Mouse (Mus musculus) adrenal gland, postnatal 10 days (tissue): ENCODE data around the gene Dek. TPM values are rescaled to one million over a fixed set of nuclear protein-coding genes. Genes with fewer than 3 reads are reported as not detected.
A peak's percentile ranks its signal among the peaks of the same experiment; 100 is the strongest.

Experiments used
- DNase-seq: peaks from one replicate; pipeline ENCODE4 v3.0.0; 2021; ENCODE audit warnings: mixed read lengths
- total RNA-seq, 2 experiments: library from RNA; stranded (reverse); gene quantifications; 2 replicates each; pipeline ENCODE4 v1.2.3; 2021

The Dek gene
- total RNA-seq, 2 experiments from 2014 or later = 74.0 to 84.1 TPM

DNA sequence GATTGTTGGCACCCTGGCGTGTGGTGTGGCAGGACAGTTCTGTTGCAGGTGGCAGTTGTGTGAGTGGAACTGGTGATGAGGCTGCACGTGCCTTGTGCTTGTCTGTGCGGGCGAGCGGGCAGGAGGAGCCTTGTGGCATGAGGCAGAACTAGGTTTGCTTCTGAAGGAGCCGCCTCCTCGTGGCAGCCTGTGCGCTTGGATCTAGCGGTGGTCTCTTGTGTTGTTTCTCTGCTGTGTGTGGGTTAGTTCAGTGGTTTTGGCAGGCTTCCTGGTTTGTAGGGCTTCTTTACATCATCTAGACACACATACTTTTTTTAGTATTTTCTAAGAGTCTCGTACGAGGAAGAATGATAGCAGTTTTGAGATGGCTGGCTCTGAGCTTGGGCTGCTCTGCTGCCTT is 49.9 kb downstream of the Dek start:
- no peak for DNase-seq

DNA sequence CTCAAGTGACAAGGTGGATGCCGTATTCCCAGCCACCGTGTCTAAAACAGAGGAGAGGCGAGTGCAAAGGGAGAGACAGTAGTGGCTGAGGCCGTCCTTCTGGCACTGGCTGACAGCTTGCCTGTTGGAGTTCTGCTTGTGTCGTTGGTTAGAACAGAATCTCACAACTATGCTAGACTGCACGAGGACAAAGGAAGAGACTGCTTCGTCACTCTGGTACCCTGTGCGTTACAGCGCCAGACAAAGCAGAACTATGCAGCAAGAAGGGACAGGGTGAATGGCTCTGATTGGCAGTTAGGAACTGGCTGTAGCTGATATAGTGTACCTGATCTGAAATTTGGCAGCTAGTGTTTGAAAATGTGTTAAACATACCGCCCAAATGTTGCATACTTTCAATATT is 52.0 kb downstream of the Dek start:
- no peak for DNase-seq

DNA sequence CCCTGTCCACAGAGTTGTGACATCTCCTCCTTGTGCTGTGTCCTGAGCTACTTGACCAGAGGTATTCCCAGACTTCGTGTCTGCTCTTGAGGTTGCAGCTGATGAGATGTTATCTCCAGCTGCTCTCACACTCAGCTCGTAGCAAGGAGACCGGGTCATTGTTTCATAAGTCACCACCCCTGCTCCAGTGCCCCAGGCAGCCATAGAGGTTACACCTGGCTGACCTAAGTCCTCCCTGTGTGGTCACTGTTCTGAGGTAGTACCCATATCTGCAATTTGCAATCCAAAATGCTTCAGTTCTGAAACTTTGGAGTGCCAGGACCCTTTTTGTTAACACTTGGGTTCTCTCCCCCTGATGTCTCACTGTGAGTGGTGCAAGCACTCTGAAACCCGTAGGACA is 56.0 kb downstream of the Dek start:
- DNase-seq = no peak

DNA sequence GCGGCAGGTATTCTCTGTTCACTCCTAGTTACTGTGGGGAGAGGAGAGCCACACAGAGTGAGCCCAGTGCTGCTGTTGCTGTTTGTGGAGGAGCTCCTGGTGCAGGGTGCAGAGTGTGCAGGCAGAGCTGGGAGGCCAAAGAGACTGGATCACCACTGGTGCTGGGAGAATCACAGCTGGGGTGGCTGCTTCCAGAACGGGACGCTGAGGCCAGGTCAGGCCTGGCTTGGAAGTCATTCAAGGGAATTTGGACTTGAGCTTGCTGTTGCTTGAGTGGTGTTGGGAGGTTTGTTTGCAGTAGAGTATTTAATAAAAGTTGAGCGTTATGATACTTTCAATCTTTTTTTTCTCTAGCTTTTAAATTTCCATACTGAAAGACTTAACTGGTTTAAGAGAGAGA is 58.0 kb downstream of the Dek start:
- DNase-seq = peak; percentile 18

DNA sequence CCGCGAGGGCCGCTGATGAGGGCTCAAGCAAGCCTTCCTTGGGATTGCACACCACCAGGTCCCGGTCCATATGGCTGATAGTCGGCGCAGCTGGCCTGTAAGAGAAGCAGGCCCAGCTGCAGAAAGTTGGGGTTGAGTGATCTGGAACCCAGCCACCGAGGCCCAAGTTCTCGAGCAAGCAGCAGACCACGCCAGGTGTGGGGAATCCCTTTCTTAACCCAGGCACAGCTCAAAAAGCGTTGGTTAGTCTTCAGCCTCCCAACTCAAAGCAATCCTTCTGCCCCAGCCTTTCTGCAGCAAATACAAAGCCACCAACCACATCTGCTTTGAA is 61.4 kb downstream of the Dek start, which contains the start of gene Tpmt:
Tpmt (minus strand) TSS at position 121 of the 331 bp plus-strand sequence.
- DNase-seq = no peak

DNA sequence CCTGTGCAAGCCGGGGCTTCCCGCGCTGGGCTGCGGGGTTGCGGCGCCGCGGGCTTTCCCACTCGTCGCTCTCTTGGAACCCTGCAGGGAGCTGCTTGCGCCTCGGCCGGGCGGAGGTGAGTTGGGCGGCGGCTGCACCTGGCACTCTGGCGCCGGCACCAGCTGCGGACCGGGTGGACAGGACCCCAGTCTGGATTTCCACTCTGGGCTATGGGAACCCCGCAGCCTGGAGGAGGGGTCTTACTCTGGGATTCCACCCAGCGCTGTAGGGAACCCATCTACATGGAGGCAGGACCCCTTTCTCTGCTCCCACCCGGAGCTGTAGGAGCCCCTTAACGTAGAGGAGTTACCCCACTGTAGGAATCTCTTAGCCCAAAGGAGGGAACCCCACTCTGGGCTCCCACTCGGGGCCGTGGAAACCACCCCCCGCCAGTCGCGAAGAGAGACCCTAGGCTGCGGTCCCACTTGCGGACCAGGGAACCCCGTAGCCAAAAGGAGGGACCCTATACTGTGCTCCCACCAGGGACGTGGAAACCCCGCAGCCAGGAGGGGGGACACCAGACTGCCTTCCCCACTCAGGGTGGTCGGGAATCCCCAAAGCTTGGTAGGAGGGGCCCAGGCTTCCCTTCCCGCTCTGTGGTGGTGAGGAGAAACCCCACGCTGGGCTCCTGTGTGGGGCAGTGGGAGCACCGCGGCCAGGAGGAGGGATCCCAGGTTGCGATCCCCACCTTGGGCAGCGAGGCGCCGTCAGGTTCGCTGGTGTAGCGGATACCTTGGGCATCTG is 62.0 kb downstream of the Dek start:
- DNase-seq = peak; percentile 34

DNA sequence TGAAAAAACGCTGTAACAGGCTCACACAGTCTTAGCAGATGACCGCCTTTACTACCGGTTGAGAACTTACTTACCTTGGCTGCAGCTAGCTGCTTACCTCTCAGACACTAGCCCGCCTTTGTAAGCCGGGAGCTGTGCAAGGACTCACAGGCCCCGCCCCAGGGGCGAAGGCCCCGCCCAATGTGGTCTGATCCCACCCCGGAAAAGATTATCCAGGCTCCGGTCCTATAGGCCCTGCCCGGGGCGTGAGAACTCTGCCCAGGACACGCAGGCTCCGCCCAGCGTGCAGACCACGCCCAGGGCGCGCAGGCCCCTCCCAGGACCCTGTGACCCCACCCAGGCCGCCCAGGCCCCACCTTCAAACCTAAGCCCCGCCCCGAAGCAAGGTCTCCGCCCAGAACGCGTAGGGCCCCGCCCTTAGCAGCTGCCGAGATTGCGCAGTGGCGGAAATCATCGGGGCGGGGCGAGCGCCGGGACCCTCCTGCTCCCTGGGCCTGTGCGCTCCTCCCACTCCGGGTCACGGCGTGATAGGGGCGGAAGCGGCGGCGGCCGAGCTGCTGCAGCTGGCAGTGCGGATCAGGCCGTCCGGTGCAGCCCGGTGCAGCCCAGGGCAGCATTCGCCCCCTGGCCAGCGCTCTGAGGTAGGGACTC is 62.8 kb downstream of the Dek start, which contains the start of gene Kdm1b:
Kdm1b (plus strand) TSS at position 470 of the 651 bp plus-strand sequence.
- DNase-seq = peak; percentile 100

DNA sequence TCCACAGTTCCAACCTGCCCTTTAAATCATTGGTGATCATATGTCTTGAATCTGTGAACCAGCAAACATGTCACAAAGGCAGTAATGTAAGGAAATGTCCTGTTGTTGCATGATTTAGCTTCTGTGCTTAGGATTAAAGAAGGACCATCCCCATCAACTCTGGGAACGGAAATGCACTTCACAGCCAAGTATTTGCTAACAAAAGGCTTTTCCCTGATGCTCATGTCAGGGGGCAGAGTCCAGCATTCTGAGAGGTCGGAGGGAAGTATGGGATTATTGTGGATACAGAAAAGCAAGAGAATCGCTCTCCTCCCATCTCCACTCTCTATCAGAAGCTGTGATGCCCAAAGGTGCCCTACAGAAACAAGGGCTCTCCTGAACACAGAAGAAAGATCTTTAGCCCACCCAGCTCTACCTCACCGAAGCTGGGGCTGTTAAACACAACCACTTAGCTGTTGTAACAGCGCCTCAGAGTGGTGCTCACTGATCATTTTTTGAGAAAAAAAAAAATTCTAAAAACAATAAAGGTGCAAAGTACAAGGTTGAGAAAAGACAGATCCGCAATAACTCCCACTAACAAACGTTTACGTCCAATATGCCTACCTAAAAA is 63.9 kb downstream of the Dek start:
- DNase-seq = no peak

DNA sequence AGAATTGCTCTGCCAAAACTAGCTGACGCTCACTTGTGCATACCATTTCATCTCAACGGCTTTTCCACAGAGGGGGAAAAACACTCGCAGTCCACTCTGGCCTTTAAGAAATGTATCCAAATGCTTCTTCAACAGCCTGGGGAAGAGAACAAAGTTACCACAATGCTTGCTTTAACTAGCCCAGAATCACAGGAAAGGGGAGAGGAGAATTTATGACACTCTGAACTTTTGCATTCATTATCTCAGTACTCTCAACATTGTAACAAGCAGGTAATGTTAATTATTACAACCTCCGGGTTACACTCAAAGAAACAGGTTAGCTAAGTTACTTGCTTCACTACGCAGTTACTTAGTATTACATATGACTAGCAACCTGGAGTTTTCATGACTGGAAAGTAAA is 65.9 kb downstream of the Dek start:
- DNase-seq = no peak

DNA sequence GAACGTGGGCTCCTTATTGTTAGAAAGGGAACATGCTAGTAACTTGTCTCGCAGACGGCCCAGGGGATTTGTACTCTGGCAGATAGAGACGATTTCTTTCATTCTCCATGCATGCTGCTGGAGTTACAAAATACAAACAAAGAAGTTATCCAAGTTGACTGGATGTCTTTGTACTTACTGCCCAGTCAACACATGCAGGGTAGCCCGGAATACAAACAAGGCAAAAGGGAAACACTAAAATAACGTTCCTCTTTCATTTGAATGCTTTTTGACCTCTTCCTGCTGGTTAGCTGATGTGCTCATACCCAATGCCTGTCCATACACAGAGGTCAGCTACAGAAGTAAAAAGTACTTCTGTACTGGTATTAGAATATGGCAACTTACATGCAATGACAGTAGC is 68.1 kb downstream of the Dek start:
- no peak for DNase-seq

Other genes starting within 250 kb of the Dek start
- gene Kif13a, start 176.3 kb downstream of the Dek start, total RNA-seq = 10 to 100 TPM; 29.3 to 38.6 TPM
- 1 to 10 TPM; 3.1 to 5.0 TPM for gene Nhlrc1, start 91.4 kb downstream of the Dek start, total RNA-seq
- gene Kdm1b, start 62.7 kb downstream of the Dek start, total RNA-seq = 1 to 10 TPM; 9.5 to 9.9 TPM
- gene Tpmt, start 61.5 kb downstream of the Dek start, total RNA-seq = 10 to 100 TPM; 17.4 to 24.1 TPM
- 10 to 100 TPM; 10.1 to 13.7 TPM for gene Rnf144b, start 16.5 kb upstream of the Dek start, total RNA-seq